Mouse (Mus musculus) bone marrow macrophage, adult 2 months (primary cell): ENCODE data around the gene Ptprg.

ENCODE experiments used
- CTCF ChIP-seq: IDR thresholded peaks from 2 replicates; pipeline ENCODE4 v1.5.1; 2012; ENCODE audit warnings: low read depth, mild to moderate bottlenecking, low read length, moderate library complexity
- POLR2A ChIP-seq: IDR thresholded peaks from 2 replicates; pipeline ENCODE4 v1.6.1; 2012; ENCODE audit warnings: mild to moderate bottlenecking, low read depth, low read length, borderline replicate concordance

DNA sequence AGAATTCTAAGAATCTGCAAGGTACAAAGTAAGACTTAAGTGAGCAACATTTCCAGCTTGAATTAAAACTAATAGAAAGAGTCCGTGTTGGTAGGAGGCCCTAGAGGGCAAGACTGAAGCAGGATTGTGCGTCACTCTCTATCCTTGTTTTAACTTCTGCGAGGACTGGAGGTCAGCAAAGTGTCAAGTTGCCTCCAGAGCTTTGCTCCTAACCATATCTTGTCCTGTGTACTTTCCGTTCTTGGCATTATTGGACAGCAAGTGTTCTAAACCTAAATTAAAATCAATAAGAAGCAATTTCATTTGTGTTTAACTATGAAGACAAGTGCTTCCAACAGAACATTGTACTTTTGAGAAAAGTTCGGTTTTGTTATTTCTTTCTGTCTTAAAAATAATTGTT is 20.4 kb downstream of the Ptprg start:
- TF ChIP-seq CTCF (no peak), POLR2A (no peak)
